Mouse (Mus musculus) activated CD4-positive, CD25-positive, alpha-beta regulatory T cell (primary cell): ENCODE data around the gene Vmn1r177. TPM values are rescaled to one million over a fixed set of nuclear protein-coding genes. Genes with fewer than 3 reads are reported as not detected.

Experiments used
- polyA plus RNA-seq, 2 experiments: library from polyadenylated mRNA; unstranded; fragments of 100-300 nt; shearing (Covaris generic); gene quantifications; one replicate each; pipeline ENCODE4 v1.2.1; 2017

The Vmn1r177 gene
- not detected for polyA plus RNA-seq

DNA sequence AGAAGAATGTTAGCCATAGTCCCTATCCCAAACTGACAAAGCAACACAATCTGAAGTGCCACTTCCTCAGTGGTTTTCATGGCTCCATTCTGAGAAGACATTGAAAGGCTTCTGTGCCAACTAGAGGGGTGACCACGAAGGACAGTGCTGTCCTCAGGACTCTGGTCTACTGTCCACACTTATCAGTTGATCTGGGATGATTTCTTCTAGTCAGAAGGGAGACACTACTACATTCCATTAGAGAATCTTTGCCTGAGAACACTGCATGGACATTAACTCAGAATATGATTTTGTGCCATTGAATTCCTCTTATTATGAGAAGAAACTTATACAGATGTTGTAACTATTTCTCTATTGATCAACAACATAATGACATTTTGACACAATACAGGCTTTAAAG, at the start of gene Vmn1r177:
Gene Vmn1r177, minus strand, starts transcription at position 101 of the 400 bp plus-strand sequence.

DNA sequence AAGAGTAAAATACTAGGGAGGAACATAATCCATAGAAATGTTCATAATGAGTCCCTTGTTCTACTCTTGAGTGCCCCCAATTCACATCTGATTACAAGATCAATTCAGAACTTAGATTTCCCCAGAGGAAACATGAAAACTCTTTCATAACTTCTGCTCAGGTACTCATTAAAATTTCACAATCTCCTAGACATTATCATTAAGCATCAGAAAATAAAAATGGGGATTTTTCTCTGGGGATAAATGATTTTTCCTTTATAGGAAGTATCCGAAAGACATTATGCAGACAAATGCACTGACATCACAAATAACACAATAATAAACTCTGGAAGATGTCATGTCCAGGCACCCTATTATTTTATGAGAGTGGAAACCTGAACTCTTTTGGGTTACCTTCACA, 25.5 kb upstream of the Vmn1r177 start, which contains the start of gene Vmn1r178:
Gene Vmn1r178, plus strand, starts transcription at position 301 of the 400 bp plus-strand sequence.

DNA sequence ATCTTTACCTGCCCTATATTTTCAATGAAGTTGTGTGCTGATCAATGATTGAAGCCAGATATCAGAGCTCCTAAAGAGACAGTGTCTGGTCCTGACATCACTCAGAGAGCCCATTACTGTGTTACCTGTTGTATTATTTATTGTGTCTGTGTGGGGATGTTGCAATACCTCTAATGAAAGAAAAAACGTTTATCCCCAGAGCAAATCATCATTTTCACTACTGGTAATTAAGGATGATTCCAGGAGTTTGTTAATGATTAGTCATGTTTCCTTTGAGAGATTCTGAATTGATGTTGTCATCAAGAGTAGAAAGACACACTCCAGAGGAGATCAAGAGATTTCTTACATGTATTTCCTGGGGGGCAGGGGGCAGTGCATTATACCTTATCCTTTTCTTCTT, 29.0 kb downstream of the Vmn1r177 start, which contains the start of gene Vmn1r176:
Gene Vmn1r176, minus strand, starts transcription at position 101 of the 400 bp plus-strand sequence.

Other genes with a start within 250 kb of the Vmn1r177 start
- gene Vmn1r171, start 235.7 kb downstream of the Vmn1r177 start, polyA plus RNA-seq = not detected
- not detected for gene Vmn1r172, start 208.1 kb downstream of the Vmn1r177 start, polyA plus RNA-seq
- not detected for gene Vmn1r173, start 165.7 kb downstream of the Vmn1r177 start, polyA plus RNA-seq
- under 1 TPM in 1 of 2 experiments, not detected in 1; 0.15 TPM for gene Vmn1r174, start 114.2 kb downstream of the Vmn1r177 start, polyA plus RNA-seq
- not detected for gene Vmn1r175, start 55.8 kb downstream of the Vmn1r177 start, polyA plus RNA-seq
- not detected for gene Vmn1r176, start 29.1 kb downstream of the Vmn1r177 start, polyA plus RNA-seq
- gene Vmn1r178, start 25.6 kb upstream of the Vmn1r177 start, polyA plus RNA-seq = not detected
- under 1 TPM in 1 of 2 experiments, not detected in 1; 0.09 TPM for gene Vmn1r179, start 60.5 kb upstream of the Vmn1r177 start, polyA plus RNA-seq
- gene Vmn1r180, start 84.2 kb upstream of the Vmn1r177 start, polyA plus RNA-seq = not detected
- not detected for gene Vmn1r181, start 108.2 kb upstream of the Vmn1r177 start, polyA plus RNA-seq
- not detected for gene V1rd19, start 135.2 kb upstream of the Vmn1r177 start, polyA plus RNA-seq
- under 1 TPM in 1 of 2 experiments, not detected in 1; 0.06 TPM for gene Vmn1r183, start 186.8 kb upstream of the Vmn1r177 start, polyA plus RNA-seq
- gene Zfp180, start 215.5 kb upstream of the Vmn1r177 start, polyA plus RNA-seq = 10 to 100 TPM; 19.4 to 25.0 TPM
- gene Zfp112, start 245.9 kb upstream of the Vmn1r177 start, polyA plus RNA-seq = 1 to 10 TPM; 1.2 to 2.3 TPM